Mouse (Mus musculus) mature B cell (primary cell): ENCODE results near the gene Bmper.

Experiments used
- in situ Hi-C: fragments of 300-500 bp; cut with MboI; formaldehyde crosslinking; loops from 2 replicates; pipeline ENCODE4 v1.14.3; 2019

The Bmper gene

DNA sequence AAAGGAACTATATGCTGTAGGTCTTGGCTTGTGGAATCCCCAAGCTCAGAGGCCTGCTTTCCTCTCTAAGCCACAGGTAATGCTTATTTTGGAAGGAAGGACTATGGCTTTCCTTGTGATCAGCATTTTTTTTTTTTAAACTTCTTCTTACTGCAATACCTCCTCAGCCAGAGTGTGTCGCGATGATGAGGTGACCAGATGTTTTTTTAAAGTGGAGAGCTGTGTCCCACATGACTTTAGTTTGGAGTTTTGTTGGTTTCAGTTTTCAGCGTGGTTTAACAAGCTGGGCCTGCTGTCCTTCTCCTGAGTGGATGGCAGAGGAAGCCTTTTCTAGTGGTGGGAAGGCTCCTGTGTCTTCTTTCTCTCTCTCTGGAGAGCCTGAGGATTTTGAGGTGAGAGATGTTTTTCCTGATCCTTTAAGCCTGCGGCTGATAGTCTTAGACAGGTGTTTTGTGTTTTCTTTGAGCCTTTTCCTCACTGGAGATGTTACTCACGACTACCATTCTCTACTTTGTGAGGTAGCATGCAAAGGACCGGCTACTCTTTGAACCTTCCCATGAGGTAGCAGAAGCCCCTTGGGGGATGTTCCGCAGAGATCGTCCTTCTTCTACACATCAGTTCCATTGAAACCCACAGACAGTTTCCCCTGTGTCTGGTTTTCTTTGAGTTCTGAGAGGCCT, 74.8 kb downstream of the Bmper start:
- in situ Hi-C loops: no loop called here

DNA sequence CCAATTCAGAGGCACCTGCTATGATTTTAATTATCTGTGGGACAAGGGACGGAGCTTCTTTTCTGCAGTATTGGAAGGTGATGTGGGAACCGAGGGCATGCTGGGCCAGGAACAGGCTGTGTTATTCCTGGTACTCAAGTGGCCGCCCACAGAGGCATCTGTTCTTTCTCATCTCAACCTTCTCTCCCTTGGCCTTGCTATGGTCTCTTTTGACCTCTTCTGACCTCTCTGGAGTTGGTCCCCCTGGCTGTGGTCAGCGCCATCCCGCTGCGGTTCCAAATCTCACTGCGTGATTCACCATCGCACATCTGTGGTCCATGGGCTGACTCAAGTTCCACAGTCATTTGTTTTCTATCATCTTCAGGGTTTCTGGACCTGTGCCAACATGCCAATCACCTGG, 77.5 kb downstream of the Bmper start:
- in situ Hi-C loops: no loop called here

DNA sequence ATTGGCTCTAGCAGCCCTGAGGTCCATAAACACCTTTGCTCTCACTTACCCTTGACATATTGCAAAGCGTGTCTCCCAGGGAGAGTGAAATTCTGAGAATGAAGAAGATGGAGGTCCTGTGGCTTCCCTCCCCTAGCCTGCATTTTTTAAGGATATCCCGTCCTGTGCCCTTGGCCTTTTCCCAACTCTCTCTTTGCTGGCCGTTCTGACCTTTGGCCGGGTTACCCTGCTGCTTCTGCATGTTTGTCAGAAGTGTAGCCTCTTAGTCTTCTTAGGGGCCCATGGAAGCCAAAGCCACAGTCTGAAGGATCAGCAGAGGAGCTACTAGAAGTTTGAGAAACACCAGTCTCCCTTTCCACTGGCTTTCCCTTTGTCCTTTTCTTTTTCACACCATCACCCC, 82.8 kb downstream of the Bmper start:
- in situ Hi-C loops: no loop called here

DNA sequence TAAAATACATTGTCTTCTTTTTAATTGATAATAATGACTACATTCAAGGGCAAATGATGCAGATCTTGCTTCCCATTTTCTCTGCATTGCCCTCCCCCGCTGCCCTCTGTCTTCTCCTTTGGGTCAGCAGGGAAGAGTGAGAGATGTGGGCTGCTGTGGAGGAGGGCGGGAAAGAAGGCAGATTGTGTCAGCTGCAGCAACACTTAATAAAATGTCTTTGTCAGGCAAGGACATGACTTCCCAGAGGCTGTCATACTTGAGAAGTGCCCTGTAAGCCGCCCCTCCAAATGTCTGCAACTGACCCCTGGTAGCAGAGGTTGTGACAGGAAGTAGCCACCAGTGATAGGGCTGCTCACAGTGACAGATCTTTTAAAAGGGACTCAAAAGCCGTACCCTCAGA, 83.3 kb downstream of the Bmper start:
- in situ Hi-C loops: no loop called here

DNA sequence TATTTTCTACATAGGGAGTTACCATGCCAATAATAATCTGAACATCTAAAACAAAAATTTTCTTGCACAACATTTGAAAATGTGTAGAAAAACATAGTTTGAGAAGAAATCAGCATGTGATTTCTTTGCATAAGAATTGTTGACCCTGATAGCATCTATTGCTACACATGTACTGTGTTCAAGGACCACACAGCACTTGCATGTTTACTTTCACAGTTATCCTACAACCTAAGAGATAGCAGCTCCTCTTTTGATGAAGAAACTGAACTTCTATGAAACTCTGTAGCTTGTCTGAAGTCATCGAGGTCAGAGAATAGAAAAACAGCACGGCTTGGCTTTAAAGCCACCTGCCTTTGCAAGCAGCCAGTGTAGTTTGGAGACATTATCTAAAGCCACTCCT, 85.0 kb downstream of the Bmper start:
- in situ Hi-C loops: no loop called here

DNA sequence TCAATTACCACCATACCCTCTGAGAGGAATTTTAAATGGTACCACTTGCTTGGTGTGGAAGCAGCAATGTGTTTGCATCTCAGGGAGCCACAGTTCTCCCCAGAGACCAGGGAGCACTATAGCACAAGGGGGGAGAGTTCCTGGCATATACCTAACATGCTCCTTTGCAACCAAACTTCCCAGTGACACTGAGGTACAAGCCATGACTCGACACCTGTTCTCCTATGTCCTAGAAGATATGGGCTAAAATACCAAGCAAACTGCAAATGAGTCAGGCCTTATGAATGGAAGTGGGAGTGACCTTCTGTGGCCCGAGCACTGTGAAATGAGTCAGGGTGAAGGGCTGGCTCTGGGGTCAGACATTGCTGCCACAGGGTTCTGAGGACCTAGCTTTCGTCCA, 88.1 kb downstream of the Bmper start:
- in situ Hi-C loops: no loop called here

DNA sequence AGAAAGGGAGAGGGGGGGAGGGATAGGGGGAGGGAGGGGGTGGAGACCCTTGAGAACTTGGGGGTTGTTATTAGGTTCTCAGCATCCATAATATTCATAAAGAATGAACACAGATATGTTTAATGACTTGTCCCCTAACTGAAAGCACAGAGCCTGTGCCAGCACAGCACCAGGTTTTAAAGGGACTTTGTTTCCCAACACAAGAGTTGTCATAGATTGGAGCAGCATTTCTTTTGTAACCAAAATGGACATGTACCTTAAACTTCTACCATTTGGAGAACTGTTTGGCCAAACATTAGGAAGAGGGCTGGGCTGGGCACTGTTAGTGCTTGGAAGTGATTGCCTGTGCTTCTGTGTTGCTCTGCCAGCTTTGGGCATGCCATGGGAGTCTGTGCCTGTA, 89.1 kb downstream of the Bmper start:
- in situ Hi-C loops: no loop called here

DNA sequence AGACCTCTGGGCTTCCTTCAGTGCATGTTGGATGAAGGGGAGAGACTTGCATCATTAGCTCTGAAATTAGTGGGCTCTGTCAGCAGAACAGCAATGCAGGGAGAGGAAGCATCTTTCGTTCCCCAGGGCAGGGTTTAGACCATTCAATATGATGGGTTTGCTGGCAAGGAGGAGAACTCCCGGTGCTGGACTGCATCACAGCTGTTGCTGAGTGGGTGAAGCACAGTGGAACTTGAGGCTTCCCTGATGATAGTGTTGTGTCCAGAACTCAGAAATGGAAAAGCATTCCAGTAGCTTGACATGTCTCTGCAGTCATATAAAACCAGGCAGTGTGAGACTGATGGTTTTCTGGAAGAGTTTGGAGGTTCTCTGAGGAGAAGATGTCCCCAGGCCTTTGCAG, 90.0 kb downstream of the Bmper start:
- in situ Hi-C loops: no loop called here

DNA sequence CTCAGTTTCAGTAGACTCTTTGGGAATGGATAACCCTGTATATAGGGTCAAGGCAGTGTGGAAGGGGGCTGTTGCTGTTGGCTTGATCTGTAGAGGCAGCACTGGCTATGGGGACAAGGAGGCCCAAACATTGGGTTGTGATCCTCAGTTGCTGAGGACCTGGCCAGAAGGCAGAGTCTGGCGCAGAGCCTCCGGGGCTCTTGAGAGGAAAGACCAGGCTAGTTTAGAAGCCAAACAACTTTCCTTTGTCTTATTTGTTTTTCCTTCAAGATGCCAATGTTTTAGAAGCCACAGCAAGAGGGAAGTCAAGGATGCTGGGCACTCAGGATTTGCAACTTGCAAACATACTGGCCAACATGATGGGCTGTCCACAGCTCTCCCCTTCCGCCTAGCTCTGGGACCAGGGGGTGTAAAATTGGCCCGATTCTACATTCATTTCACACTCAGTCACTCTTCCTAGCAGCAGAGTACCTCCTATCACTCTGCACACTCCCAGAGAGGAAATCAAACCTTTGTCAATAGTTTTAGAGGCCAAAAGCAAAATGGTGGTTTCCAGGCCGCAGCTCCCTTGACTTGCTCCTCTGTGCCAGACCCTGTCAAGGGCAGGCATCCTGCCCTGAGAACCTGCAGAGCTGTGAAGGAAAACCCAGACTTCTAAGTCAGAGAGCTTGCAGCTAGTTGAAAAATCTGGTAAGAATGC, 92.9 kb downstream of the Bmper start:
- in situ Hi-C loops: no loop called here

DNA sequence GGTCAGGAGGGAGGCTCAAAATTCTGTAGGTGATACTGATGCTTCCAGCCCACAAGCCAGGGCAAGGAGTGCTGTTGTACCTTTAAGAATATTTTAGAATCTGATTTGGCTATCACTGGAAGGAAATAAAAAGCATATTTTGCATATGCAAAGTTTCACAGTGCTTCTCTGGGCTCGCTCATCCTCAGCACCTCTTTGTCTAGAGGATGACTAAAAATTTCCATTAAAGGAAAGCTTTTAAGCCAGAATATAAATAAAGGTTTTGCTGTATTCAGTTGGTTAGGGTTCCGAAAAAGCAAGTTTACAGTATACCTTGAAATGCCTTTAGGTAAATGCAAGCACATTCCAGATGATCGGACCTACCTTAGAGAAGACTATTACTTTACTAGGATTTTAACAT, 105.0 kb downstream of the Bmper start:
- in situ Hi-C loops: no loop called here

DNA sequence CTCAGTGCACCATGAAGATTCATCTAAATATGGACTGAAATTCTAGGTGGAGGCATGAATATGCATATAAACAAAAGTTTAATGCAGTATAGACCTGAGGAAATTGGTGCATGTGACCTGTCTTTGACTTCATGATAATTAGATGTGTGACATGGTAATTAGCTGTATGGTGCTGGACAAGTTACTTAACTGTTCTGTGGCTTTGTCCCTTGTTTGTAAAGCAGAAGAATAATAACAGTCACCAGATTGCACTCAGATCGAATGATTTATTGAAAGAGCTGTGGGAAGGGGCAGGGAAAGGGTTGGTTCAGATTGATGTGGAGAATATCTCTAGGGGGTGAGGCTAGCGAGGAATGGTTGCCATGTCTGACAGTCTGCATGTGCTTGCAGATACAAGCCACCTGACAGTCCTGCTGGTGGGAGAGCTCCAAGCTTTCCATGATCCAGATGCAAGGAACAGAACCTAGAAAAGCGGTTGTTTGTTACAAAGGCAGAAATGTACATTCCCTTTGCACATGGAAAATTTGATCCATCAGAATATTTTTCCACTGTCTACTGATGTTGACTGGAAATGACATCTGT, 110.3 kb downstream of the Bmper start:
- in situ Hi-C loops: no loop called here

DNA sequence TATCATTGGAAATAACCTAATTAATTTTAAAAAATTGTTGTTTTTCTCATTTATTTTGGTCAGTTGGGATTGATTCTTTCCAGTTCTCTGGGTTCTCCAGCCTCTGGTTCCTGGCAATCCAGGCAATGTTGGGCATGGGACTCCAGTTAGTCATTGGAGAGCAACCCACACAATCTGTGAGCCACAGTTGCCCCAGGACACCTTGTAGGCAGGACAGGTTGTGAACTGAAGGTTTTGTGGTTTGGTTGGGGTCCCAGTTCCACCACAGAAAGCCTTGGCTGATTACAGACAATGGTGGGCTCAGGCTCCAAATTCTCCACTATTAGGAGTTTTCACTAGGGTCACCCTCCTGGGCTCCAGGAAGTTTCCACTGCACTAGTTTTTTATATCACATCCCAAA, 117.7 kb downstream of the Bmper start:
- in situ Hi-C loops: no loop called here

DNA sequence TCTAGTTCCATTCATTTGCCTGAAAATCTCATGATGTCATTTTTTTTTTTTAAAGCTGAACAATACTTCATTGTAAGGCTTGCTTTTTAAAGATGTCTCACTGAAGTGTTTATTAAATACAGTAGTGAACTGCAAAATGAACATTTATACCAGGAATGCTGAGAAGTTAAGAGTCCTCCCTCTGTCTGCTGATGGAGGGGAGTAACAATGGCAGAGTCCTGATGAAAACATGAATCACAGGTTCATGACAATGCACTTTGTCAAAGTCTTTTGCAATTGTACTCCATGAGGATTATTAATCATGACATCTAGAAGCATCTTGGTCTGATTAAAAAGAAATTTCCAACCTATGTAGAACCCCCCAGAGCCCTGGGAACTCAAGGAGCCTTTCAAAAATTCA, 118.4 kb downstream of the Bmper start:
- in situ Hi-C loops: no loop called here

DNA sequence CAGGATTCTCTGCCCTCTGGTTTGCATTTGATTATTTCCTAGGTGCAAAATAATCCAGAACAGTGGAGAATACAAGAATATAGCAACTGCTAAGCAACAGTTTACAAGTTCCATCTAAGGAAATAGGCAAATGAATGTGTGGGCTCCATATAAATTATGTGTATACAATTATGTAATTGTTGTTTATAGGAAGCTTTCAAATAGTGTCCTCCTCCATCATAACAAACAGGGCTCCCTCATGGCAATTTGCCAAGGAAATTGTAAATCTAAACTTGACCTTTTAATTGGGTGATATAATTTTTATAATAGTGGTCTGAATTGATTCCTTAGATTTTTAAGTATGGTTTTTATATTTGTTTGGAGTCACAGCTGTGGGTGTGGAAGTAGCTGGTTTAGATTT, 121.5 kb downstream of the Bmper start:
- in situ Hi-C loops: no loop called here

DNA sequence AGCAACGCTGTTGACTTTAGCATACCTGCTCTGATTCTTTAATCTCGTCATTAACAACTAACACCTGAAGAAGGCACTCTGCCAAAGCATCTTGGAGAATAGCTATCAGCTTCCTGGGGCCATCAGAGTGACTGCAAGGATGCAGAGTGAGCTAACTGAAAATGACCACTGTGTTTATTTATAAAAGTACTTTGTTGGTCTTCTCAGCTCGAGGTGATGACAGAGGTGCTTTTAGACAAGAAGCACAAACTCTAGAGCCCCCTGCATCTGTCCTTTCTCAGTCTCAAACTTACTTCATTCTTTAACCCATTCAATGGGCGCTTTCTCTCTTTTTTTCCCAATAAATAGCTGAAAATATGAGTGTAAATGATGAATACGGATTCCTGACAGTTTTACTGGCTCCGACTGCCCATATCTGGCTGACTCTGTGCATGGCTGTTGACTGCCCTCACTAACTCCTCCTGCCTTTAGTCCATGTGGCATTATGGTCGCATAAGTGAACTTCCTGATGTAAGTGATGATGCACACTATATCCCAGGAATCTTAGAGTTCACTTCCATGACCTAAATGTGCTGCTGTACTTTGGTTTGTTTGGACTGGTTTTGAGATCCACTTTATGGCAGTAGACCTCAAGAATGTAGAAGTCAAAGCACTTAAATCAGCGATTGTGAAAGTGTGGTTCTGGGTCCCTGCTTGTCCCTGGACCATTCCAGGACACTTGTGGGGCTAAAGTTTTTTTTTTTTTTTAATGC, 122.4 kb downstream of the Bmper start:
- in situ Hi-C loops: no loop called here

DNA sequence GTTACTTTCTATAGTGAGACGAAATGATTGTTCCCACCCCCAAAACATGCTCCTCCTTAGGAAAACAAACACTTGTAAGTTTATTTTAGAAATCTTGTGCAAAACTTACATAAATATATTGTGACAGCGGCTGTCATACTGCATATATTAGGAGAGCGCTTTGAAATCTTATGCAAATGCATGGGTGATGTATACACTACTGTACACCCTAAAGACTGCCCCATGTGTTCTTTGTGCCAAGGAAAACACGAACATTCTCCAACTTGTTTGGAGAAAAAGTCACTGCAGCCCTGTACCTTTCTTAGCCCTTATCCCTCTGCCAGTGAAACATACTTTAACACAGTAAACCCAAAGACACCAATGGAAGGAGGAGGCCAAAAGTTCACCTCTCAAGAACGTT, 126.7 kb downstream of the Bmper start:
- in situ Hi-C loops: no loop called here

DNA sequence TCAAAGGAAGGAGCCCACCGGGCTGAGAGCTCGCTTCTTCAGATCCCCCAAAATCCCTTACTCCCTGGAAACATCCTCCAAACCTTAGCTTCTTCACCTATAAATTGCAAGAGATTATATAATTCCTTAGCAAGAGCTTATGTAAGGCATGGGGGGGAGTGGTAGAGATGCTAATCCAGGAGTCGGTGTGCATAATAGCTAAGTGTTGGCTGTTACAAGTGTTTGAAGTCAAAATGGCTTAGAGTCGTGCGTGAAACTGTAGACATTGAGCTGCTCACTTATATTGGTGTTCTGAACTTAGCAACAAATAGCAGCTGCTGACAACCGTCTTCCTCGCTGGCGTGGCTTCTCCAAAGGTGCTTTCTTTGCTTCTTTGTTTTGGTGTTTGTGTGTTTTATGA, 128.5 kb downstream of the Bmper start:
- in situ Hi-C loops: no loop called here

DNA sequence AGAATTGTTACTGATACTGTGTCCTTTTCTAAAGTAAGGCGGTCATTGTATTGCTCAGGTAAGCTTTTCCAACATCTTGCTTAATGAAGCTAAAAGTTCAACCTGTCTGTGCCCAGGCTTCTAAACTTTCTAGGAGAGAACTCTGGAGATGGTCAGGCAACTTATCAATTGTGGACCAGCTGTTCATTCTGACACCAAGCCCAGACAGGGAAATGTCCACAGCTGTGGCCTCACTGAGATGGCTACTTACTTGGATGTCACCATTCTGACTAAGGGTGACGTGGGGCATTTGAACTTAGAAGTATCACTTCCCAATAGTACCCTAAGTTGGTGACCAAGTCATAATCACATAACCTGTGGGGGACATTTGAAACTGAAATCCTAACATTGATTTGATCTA, 129.5 kb downstream of the Bmper start:
- in situ Hi-C loops: no loop called here

DNA sequence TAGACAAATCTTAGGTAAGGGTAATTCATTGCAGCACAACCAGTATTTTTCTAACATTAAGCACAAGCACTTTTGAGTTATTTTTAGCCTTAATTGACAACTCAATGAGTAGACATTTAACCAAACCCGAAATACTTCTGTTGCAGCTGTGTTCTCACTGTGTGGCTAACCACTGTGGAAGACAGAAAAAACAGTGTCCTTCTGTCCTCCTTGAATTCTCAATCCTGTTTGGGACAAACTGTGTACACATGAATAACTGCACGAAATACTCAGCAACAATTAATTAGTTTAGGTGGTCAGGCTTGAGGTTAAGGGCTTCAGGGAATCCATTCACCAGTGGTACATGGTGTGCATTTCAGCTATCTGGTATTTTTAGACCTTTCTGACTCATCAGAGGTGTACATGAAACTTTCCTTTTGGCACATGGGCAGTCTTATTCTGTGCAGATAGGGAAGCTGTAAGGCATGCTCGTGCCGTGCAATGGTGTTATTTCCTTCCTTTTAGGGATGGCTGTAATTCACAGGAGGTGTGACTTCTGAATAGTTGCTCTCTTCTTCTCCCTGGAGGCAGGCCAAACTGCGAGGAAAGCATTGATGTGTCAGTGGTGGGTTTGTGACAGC, 131.4 kb downstream of the Bmper start:
- in situ Hi-C loops: no loop called here

DNA sequence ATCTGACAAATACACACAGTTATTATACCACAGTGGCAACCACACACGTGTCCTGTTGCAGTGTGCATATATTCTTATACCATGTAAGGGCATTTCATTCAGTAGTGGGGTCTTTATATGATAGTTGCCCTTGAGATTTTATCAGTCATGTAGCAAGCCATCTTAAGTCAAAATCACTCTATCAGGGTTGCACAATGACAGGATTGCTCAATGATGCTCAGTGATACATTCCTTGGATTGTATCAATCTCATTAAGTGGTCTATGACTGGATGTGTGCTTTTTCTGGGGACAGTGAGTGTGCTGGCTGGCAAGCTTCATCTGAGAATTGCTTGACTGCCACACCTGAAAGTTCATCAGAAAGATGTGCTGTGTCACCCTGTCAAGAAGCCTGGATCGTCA, 135.2 kb downstream of the Bmper start:
- in situ Hi-C loops: no loop called here

DNA sequence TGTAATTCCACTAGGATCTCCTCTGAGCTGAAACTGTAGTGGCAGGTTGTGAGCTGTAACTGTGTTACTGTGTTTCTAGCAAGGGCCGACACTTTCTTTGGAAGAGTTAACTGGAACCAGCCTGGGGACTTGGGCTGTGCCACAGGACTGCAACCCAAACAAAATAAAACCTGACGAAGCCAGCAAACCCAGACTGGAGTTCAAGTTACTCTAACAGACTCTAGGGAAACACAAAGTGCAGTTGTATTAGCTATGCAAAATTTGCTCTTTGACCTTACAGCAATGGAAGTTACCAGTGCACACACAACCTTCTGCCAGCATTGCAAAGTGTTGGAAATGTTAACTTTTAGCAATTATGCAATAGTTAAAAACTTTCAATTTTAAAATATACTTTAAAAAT, 140.3 kb downstream of the Bmper start:
- in situ Hi-C loops: no loop called here

DNA sequence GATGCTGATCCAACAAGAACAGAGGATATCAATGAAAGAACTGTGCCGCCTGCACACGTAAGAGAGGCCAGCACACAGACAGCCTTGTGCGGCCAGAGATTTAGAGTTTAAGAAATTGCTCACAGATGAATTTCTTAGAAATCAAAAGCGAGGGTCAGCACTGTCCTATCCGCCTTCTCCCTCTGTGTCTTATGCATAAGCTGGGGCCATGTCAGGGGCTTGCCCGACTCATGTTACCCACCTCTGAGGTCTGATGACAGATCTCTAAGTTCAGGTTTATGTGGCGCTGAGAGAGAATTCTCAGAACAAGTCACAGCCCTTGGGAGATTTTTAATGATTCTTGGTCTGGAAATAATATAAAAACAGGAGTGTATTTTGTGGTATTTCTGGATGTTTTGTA, 140.7 kb downstream of the Bmper start:
- in situ Hi-C loops: no loop called here
